Mouse (Mus musculus) gastrocnemius, adult 2 months (tissue): ENCODE measurements at regions not wholly inside any gene's neighbourhood (a gene's known extent, or its start where the extent isn't known, plus 50 kb on each side); places are given as distances from the start of the nearest gene placed in this dataset.

Experiments
- DNase-seq: peaks from one replicate; pipeline ENCODE4 v3.0.0; 2022
- H3K27ac ChIP-seq: fragments of 200-600 bp; 2 replicates; pipeline ENCODE4 v1.8.1; 2022; ENCODE audit warnings: mild to moderate bottlenecking
- H3K4me3 ChIP-seq: fragments of 200-600 bp; 2 replicates; pipeline ENCODE4 v1.8.1; 2022; ENCODE audit warnings: mild to moderate bottlenecking, moderate library complexity
- CTCF ChIP-seq: fragments of 200-600 bp; IDR thresholded peaks from 2 replicates; pipeline ENCODE4 v1.8.1; 2022; ENCODE audit warnings: antibody characterized with exemption, mild to moderate bottlenecking, moderate library complexity
- intact Hi-C: fragments of 180-260 bp; cut with DNase I; formaldehyde crosslinking; loops from one replicate; pipeline ENCODE4 v1.15.1; 2025

DNA sequence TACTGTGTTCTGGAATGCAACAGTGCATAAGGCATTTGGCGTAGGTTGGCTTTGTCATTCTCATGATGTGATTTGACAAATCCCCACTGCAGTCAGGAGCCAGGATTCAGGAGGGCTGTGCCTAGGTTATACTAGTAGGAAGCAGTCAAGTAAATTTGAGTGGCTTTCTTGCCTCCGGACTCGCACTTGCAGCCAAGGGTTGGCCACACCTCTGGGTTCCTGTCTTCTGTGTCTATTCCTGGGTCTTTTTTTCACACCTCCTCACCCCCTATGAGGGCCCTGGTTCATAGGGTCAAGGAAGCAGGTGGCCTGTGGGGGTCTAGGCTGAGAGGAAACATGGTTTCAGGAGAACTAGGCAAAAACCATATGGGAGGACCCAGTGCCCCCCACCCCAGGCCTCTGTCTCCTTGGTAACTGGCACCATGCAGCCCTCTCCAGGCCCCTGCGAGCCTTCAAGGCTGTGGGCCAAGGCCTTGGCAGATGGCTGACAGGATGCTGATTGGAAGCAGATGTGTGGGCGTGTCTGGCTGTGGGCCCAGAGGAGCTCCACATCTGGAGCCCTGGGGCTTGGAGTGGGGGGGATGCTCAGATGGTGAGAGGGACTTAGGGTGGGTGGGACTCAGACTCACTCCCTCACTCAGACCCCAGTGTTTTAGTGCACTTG lies 195.7 kb downstream of the Rgs3 start:
- DNase-seq = peak; percentile 82
- H3K4me3 ChIP-seq = no peak overlapping the region
- H3K27ac ChIP-seq = peak overlapping the region; percentile 39; the same call in 1 of the 2 replicates
- intact Hi-C loops = no loop called here
- no peak for TF ChIP-seq CTCF

GRCm38 (mm10) chr4:62756721-62757206 lies 197.1 kb downstream of the Rgs3 start:
- intact Hi-C loops = no loop called here
- no peak overlapping the region for H3K27ac ChIP-seq
- DNase-seq = no peak
- no peak for TF ChIP-seq CTCF
- H3K4me3 ChIP-seq = no peak overlapping the region

DNA sequence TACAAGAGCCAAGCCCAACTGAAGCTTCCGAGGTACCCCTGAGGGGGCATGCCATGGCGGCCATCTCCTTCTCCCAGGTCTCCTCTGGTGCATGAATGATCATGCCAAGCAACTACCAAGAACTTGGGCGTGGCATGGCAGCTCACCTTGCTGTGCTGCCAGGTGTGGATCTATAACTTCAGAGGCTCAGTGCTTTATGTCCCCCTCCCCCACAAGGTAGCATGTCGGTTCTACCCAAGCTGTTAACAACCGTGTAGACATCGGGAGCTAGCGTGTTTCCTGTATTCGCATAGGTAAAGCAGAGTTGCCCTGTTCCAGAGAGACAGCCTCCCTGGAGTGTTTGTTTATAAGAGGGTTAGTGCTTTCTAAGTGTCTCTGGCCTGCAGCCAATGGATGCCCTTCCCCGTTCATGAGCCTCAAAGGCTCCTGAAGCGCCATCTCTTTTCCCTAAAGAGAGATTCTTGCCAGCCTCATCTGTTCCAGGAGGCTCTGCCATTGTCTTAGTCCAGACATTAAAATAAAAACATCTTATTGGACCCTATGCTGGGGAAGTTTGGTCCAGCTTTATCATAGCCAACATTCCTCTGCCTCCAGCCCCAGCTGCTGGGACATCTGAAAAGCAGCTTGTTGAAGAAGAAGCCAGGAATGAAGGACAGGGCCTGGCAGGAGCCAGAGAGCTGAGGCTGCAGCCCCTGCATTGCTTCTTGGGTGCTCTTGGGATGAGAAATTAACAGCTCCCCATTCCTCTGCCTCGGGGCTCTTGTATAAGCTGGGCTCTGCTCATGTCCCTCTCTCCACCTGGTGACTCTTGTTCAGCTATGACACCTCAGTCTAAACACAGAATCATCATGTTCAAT lies 201.3 kb downstream of the Rgs3 start:
- peak; percentile 35 for DNase-seq
- intact Hi-C loops = loop anchor here (1.0 to 10.0 kb wide), 3 partner anchors 24 to 306 kb away; no protein-coding TSS in a partner anchor
- peak overlapping the region; percentile 56; the same call in 1 of the 2 replicates for H3K27ac ChIP-seq
- no peak for TF ChIP-seq CTCF
- H3K4me3 ChIP-seq = no peak overlapping the region

DNA sequence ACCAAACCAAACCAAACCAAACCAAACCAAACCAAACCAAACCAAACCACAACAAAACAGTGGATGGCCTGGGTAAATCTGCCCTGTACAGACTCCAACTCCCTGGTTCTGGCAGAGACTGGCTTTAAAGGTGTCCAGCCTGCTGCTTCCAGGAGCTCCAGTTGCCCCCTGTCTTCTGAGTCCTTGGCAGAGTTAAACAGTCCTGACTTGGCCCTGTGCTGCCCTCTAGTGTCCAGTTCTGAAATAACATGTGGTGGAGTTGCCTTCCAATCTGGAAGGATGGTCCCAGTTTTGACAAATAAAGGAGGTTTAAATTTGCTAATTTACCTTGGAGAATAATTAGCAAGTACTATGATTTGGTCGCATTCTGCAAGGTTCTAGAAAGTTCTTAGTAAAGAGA lies 202.0 kb downstream of the Rgs3 start:
- peak; percentile 84 for DNase-seq
- peak; percentile 98; the same call in 1 of the 2 replicates for TF ChIP-seq CTCF
- intact Hi-C loops = loop anchor here (1.0 to 10.0 kb wide), 3 partner anchors 25 to 307 kb away; no protein-coding TSS in a partner anchor
- Histone ChIP-seq H3K4me3 (no peak overlapping the region), H3K27ac (peak overlapping the region; percentile 56; the same call in 1 of the 2 replicates)

GRCm38 (mm10) chr4:62763990-62764389 lies 201.4 kb upstream of the Zfp618 start:
- no peak overlapping the region for H3K27ac ChIP-seq
- no peak overlapping the region for H3K4me3 ChIP-seq
- DNase-seq = peak; percentile 89
- no peak; the same call in none of the 2 replicates for TF ChIP-seq CTCF
- intact Hi-C loops = loop anchor here (1.0 to 10.0 kb wide), 2 partner anchors 203 to 309 kb away; no protein-coding TSS in a partner anchor

GRCm38 (mm10) chr4:62769469-62770234 lies 195.7 kb upstream of the Zfp618 start:
- no peak for TF ChIP-seq CTCF
- H3K27ac ChIP-seq = no peak overlapping the region
- no peak for DNase-seq
- intact Hi-C loops = loop anchor here (10.0 kb wide), 1 partner anchor 315 kb away; no protein-coding TSS in a partner anchor
- no peak overlapping the region for H3K4me3 ChIP-seq

DNA sequence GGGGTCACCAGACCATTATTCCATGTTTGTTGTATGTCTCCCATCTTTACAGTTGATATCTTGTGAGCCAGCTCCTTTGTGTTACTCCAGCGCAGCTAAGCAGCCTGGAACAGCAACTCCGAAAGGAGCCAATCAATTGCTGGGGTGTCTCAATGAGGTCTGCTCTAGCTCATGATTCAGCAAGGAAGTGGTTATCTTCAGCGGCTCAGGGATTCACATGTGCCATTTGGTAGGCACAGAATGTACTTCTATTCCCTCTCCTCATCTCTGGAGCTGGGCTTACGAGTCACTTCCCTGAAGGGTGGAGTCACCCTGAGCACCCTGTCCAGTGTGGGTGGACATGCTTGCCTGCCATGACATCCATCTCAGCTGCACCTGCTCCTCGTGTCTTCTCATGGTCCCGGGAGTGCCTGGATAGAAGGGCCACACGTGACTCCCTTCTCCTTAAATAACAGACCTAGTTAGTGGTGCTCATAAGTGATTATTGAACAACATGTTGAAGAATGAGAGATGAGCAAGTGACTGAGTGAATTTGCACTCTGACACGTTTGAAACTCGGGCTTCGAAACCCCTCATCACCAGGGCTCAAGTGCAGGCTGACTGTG lies 190.3 kb upstream of the Zfp618 start:
- Histone ChIP-seq H3K27ac (no peak overlapping the region), H3K4me3 (no peak overlapping the region)
- intact Hi-C loops = no loop called here
- no peak for TF ChIP-seq CTCF
- no peak for DNase-seq

DNA sequence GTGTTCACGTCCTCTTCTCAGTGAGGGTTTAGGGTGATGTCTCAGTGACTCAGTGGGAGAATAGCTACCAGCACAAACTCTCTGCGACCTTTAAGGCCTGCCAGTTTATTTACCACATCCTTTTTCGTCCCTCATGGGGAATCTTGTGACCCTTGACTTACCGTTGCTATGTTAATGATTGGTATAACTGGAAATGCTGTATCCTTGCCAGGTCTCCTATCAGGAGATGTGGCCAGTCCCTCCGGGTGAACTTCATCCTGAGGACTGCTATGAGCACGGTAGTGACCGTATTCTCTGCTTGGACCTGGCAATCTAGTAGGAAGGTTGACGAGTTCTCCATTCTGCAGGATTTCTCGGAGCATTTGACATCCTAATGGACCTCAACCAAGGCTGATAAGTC lies 188.5 kb upstream of the Zfp618 start:
- DNase-seq = no peak
- Histone ChIP-seq H3K27ac (peak overlapping the region; percentile 20; the same call in 1 of the 2 replicates), H3K4me3 (no peak overlapping the region)
- intact Hi-C loops = no loop called here
- TF ChIP-seq CTCF = no peak

GRCm38 (mm10) chr4:62777436-62777835 lies 187.9 kb upstream of the Zfp618 start:
- intact Hi-C loops = no loop called here
- TF ChIP-seq CTCF = no peak

GRCm38 (mm10) chr4:62778621-62779020 lies 186.8 kb upstream of the Zfp618 start:
- H3K4me3 ChIP-seq = no peak overlapping the region
- DNase-seq = no peak
- intact Hi-C loops = no loop called here
- peak overlapping the region; percentile 63; the same call in 1 of the 2 replicates for H3K27ac ChIP-seq
- TF ChIP-seq CTCF = no peak

More at GRCm38 (mm10) chr4:62777436-62777835, 187.9 kb upstream of the Zfp618 start:
- no peak for DNase-seq
- H3K4me3 ChIP-seq = no peak overlapping the region
- H3K27ac ChIP-seq = peak overlapping the region; percentile 63; the same call in 1 of the 2 replicates

- intact Hi-C loops = loop anchor here (10.0 kb wide), 1 partner anchor 334 kb away; no protein-coding TSS in a partner anchor
- Histone ChIP-seq H3K27ac (no peak overlapping the region), H3K4me3 (peak overlapping the region; percentile 68)
- peak; percentile 90 for TF ChIP-seq CTCF
- peak; percentile 87 for DNase-seq
Observed at GRCm38 (mm10) chr4:62780409-62780808, 185.0 kb upstream of the Zfp618 start.

- intact Hi-C loops = loop anchor here (10.0 kb wide), 1 partner anchor 334 kb away; no protein-coding TSS in a partner anchor
- Histone ChIP-seq H3K27ac (no peak overlapping the region), H3K4me3 (peak overlapping the region; percentile 68)
- TF ChIP-seq CTCF = no peak
- DNase-seq = no peak
Observed at GRCm38 (mm10) chr4:62780837-62781236, 184.5 kb upstream of the Zfp618 start.
